Mouse (Mus musculus) forebrain, embryonic 16.5 days (tissue): Measurements from ENCODE around the gene Crocc. TPM values are rescaled to one million over a fixed set of nuclear protein-coding genes. Genes with fewer than 3 reads are reported as not detected.
A peak's percentile ranks its signal among the peaks of the same experiment; 100 is the strongest.

Source experiments
- ATAC-seq: fragments of 200-750 bp; cut with Nextera tagmentation; 2 replicates; pipeline ENCODE4 v1.8.0; 2017; ENCODE audit warnings: mild to moderate bottlenecking, moderate library complexity
- H3K27ac ChIP-seq: fragments of 300-500 bp; sonication (generic); 2 replicates; pipeline ENCODE4 v1.5.1; 2014; ENCODE audit warnings: low read length, control low read depth
- H3K27me3 ChIP-seq: fragments of 300-500 bp; sonication (generic); replicated peaks from 2 replicates; pipeline ENCODE4 v1.6.1; 2014; ENCODE audit warnings: low read length; ENCODE audit not compliant: control insufficient read depth, insufficient read depth
- H3K36me3 ChIP-seq: fragments of 300-500 bp; sonication (generic); 2 replicates; pipeline ENCODE4 v1.6.1; 2014; ENCODE audit not compliant: control insufficient read depth, insufficient read depth
- H3K4me1 ChIP-seq: fragments of 300-500 bp; sonication (generic); replicated peaks from 2 replicates; pipeline ENCODE4 v1.6.1; 2014; ENCODE audit warnings: low read length; ENCODE audit not compliant: control insufficient read depth, insufficient read depth
- H3K4me2 ChIP-seq: fragments of 300-500 bp; sonication (generic); 2 replicates; pipeline ENCODE4 v1.6.1; 2014; ENCODE audit warnings: mild to moderate bottlenecking, low read length, control low read depth
- H3K4me3 ChIP-seq: fragments of 300-500 bp; sonication (generic); replicated peaks from 2 replicates; pipeline ENCODE4 v1.5.1; 2014; ENCODE audit warnings: mild to moderate bottlenecking, low read length, control low read depth
- H3K9ac ChIP-seq: fragments of 300-500 bp; sonication (generic); replicated peaks from 2 replicates; pipeline ENCODE4 v1.6.1; 2014; ENCODE audit warnings: low read depth, low read length, control low read depth
- H3K9me3 ChIP-seq: fragments of 300-500 bp; sonication (generic); 2 replicates; pipeline ENCODE4 v1.6.1; 2016; ENCODE audit warnings: low read length; ENCODE audit not compliant: control insufficient read depth
- WGBS: fragments of 180-500 bp; shearing (Covaris S2); extraction: QIAGEN DNeasy Blood & Tissue Kit; methylation state at CpG from one replicate; pipeline ENCODE4 v1.1.7; 2014; 5-methylcytosine and 5-hydroxymethylcytosine counted together
- polyA plus RNA-seq: library from polyadenylated mRNA; unstranded; fragments of >200 nt; fragmentation: Nextera tagmentation; extraction: Ambion mirVana; gene quantifications from 2 replicates; pipeline ENCODE4 v1.2.1, GENCODE M21; 2015

Crocc gene
- polyA plus RNA-seq, 1 experiment from 2014 or later = 6.7 TPM

DNA sequence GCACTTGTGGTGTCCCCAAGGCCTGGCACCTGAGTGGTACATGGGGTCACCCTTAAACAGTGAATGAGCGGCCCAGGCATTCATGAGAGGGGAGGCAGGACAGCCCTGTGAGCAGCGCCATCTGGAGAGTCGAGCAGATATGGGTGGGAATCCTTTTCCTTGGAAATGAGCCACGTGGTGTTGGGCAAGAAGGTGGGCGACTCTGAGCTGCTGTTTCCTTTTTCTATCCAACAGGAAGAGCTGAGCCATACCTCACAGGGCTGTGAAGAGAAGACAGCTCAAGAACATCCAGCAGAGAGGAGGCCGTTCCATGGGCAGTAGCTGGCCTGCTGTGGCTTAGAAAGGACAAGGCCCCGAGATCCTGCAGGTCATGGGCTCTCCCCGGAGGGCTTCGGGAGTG, 28.4 kb upstream of the Crocc start:
- ATAC-seq = no peak
- Histone ChIP-seq H3K9ac (no peak overlapping the region), H3K4me3 (no peak overlapping the region), H3K4me2 (no peak overlapping the region), H3K27me3 (no peaks in the 10 kb centered on the region), H3K27ac (no peak overlapping the region), H3K36me3 (no peaks in the 10 kb centered on the region), H3K9me3 (no peaks in the 10 kb centered on the region), H3K4me1 (no peaks in the 10 kb centered on the region)
- WGBS = 74% methylated on average over 9 of the region's 9 CpGs

DNA sequence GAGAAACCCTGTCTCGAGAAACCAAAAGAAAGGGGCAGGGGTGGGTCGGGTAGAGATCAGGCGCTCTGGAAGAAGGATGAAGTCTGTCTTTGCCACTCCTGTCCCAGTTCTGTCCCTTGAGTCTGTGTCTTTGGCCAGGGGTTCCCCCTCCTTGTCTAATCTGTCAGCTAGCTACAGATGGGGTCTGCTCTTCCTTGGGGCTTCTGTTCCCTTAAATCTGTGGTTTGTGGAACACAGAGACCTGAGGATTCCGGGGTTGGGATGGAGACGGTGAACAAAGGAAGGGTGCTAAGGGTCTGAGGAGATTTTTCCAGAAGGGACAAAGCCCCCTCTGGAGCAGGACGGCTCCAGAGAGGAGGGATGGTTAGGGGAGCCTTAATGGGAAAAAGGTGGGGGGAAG, 27.7 kb upstream of the Crocc start, which contains the start of gene Spata21:
TSS of gene Spata21 (plus strand) at position 301 of the 400 bp plus-strand sequence.
- Histone ChIP-seq H3K9ac (no peak within 1 kb of the TSS), H3K27me3 (no peaks in the 10 kb centered on the region), H3K27ac (no peak within 1 kb of the TSS), H3K4me3 (no peak within 1 kb of the TSS), H3K36me3 (no peaks in the 10 kb centered on the region), H3K4me1 (no peaks in the 10 kb centered on the region), H3K4me2 (no peak within 1 kb of the TSS), H3K9me3 (no peaks in the 10 kb centered on the region)
- ATAC-seq = no peak
- 76% methylated on average over 6 of the region's 6 CpGs for WGBS

DNA sequence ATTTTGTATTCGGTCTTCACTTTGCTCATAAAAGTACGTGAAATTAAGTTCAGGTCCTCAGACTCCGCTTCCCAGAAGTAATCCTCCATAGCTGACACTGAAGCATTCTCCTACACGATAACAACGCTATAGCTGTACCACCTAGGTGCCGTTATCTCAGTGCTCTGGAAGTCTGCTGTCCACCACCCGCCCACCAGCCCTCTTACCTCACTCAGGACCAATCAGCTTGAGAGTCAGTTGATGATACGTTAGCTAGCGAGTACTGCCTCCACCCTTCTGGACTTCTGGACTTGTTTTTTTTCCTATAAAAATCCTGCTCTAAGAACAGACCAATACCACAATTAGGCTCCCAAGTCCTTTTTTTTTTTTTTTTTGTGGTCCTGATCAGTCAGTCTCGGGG, 26.5 kb upstream of the Crocc start:
- H3K27me3 ChIP-seq = no peaks in the 10 kb centered on the region
- WGBS = 77% methylated on average over 10 of the region's 10 CpGs
- no peak overlapping the region for H3K4me2 ChIP-seq
- H3K4me1 ChIP-seq = no peaks in the 10 kb centered on the region
- ATAC-seq = no peak
- H3K36me3 ChIP-seq = no peaks in the 10 kb centered on the region
- no peak overlapping the region for H3K9ac ChIP-seq
- no peaks in the 10 kb centered on the region for H3K9me3 ChIP-seq
- no peak overlapping the region for H3K27ac ChIP-seq
- H3K4me3 ChIP-seq = no peak overlapping the region

DNA sequence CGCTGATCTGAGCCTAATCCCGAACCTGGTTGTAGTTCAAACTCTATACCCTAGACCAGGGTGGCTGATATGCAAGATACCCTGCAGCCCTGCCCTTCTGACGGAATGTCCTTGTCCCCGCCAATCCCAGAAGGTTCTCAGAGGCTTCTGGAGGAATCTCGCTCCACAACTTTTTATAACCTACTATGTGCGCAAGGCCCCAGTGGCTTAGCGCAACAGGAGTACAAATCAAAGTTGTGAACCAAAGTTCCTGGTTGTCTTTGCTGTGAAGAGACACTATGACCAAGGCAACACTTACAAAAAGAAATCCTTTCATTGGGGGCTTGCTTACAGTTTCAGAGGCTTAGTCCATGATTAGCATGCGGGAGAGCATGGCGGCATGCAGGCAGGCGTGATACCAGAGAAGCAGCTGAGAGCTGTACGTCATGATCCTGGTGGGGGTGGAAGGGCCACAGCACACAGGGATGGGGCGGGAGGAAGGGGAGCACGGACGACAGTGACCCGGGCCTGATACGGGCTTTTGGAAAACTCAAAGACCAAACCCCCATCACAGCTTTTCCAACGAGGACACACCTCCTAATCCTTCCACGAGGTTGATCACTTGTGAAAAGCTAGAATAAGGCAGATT, 18.3 kb upstream of the Crocc start:
- H3K4me1 ChIP-seq = peaks cover 15% of the 10 kb centered on the region
- H3K27ac ChIP-seq = no peak overlapping the region
- H3K36me3 ChIP-seq = no peaks in the 10 kb centered on the region; the same call in 1 of the 2 replicates
- H3K4me3 ChIP-seq = no peak overlapping the region
- no peak; the same call in 1 of the 2 replicates for ATAC-seq
- H3K27me3 ChIP-seq = no peaks in the 10 kb centered on the region
- no peak overlapping the region for H3K9ac ChIP-seq
- no peaks in the 10 kb centered on the region for H3K9me3 ChIP-seq
- H3K4me2 ChIP-seq = no peak overlapping the region
- WGBS = 72% methylated on average over 18 of the region's 18 CpGs

DNA sequence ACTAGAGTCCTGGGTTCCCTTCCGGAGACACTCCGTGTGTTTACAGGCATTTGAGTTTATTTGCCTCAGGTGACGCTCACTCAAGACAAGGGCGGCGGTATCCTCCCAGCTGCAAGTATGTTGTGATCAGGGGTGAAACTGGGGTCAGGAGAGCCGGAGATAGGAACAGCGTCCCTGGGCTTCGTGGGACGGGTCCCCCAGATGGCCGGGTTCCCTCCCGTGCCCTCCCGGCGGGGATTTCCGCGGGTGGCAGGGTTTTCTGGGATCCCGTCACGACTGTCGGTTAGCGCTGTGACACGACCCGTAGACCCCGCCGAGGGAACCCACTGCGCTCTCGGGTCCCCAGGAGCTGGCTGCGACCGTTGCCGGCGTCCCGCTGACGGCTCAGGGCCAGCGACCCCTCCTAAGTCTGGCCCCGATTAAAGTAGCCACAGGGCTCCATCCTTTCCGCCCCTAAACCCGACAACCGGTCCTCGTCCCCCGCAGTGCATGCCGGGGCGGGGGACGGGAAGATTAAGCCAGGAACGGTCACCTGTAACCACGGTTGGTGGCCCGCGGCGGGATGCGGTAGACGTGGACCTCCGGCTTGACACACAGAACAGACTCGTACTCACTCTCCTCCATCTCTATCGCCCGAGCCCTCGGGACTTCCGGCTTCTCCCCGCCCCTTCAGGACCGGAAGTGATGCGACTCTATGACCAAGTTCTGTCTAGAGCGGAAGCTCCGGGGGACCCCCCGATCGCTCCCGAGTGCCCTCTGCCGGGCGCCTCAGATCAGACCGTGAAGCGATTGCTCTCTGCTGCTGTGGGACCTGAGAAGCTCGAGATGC, 17.5 kb upstream of the Crocc start, which contains the start of gene Necap2:
TSS of gene Necap2 (minus strand) at position 677 of the 829 bp plus-strand sequence.
- Histone ChIP-seq H3K27ac (no peak within 1 kb of the TSS), H3K27me3 (no peaks in the 10 kb centered on the region), H3K4me3 (peak within 1 kb of the TSS; percentile 92), H3K4me2 (peak within 1 kb of the TSS; percentile 91), H3K9me3 (no peaks in the 10 kb centered on the region), H3K36me3 (peaks cover 3% of the 10 kb centered on the region; the same call in 1 of the 2 replicates), H3K9ac (peak within 1 kb of the TSS; percentile 91), H3K4me1 (peaks cover 15% of the 10 kb centered on the region)
- WGBS = under 1% methylated on average over 67 of the region's 67 CpGs
- ATAC-seq = peak; percentile 96

DNA sequence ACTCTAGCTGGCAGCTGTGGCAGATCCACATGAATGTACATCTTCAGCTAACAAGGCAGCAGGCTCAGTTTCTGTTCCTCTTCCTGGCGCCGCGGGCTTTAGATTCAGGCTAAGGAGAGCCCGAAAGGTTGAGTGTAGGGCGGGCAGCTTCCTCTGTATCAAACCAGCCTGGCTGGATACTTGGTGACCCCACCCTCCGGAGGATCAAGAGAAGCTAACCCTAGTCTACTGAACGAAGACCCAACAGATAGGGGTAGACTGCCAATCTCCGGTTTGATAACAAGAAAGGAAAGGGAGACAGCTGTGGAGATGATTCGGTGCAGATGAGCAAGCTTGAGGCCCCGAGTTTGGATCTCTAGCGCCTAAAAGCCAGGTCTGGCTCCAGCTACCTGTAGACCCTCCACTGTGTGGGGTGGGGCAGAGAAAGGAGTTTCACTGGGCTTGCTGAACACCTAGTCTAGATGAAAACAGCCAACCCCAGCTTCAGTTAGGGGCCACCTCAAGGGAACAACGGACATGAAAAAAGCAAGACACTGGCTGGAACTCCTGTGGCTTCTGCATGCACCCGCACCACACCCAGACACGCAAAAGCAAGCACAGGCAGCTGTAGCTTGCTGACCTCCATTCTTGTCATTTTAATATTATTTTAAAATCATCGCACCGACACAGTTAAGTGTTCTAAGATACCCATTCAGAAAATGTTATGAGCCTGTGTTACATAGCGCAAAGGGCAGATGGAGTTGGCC, 16.6 kb upstream of the Crocc start:
- H3K27me3 ChIP-seq = no peaks in the 10 kb centered on the region
- ATAC-seq = no peak
- H3K4me1 ChIP-seq = peaks cover 15% of the 10 kb centered on the region
- no peak overlapping the region for H3K27ac ChIP-seq
- no peak overlapping the region for H3K9ac ChIP-seq
- peak overlapping the region; percentile 91 for H3K4me2 ChIP-seq
- H3K4me3 ChIP-seq = peak overlapping the region; percentile 92
- WGBS = 82% methylated on average over 17 of the region's 17 CpGs
- H3K9me3 ChIP-seq = no peaks in the 10 kb centered on the region
- peaks cover 7% of the 10 kb centered on the region; the same call in 1 of the 2 replicates for H3K36me3 ChIP-seq

DNA sequence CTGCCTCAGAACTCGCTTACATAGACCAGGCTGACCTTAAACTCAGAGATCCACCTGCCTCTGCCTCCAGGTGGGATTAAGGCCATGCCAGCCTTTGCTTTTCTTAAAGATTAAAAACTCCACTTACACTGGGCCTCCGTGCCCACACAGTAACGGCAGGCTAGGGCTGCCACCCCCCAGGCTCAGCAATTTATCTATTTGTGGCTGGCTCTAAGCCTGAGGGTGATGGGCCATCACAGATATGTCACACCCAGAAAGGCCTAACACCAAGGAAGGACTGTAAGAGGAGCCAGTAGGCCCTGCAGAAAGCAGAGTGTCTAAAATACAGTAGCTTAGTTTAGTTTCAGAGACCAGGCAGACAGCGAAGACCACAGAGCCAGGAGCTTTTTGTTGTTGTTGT, 13.8 kb upstream of the Crocc start:
- Histone ChIP-seq H3K4me3 (no peak overlapping the region), H3K4me2 (no peak overlapping the region), H3K9me3 (no peaks in the 10 kb centered on the region), H3K4me1 (peaks cover 15% of the 10 kb centered on the region), H3K9ac (no peak overlapping the region), H3K27ac (no peak overlapping the region), H3K36me3 (peaks cover 17% of the 10 kb centered on the region), H3K27me3 (no peaks in the 10 kb centered on the region)
- ATAC-seq = no peak
- 88% methylated on average over 4 of the region's 4 CpGs for WGBS

DNA sequence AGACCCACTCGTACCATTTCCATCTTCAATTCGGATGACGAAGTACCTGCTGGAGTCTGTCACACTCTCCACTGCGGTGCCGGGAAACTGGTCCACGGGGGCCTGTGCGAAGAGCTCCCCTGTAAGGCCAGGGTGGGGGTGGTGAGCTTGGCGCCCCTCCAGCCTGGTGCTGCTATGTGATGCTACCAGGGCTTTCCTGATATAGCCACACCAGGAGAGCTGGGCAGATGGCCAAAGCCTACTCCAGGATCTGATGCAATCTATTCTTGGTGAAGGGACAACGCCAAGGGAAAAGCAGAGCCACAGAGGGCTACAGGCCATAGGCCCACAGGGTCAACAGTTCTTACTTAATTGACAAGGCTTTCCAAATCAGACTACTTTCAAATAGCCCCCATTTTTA, 13.3 kb upstream of the Crocc start:
- H3K4me1 ChIP-seq = peaks cover 15% of the 10 kb centered on the region
- 81% methylated on average over 9 of the region's 9 CpGs for WGBS
- peaks cover 17% of the 10 kb centered on the region for H3K36me3 ChIP-seq
- H3K27ac ChIP-seq = no peak overlapping the region
- ATAC-seq = no peak
- H3K4me3 ChIP-seq = no peak overlapping the region
- H3K4me2 ChIP-seq = no peak overlapping the region
- no peaks in the 10 kb centered on the region for H3K27me3 ChIP-seq
- no peaks in the 10 kb centered on the region for H3K9me3 ChIP-seq
- no peak overlapping the region for H3K9ac ChIP-seq

DNA sequence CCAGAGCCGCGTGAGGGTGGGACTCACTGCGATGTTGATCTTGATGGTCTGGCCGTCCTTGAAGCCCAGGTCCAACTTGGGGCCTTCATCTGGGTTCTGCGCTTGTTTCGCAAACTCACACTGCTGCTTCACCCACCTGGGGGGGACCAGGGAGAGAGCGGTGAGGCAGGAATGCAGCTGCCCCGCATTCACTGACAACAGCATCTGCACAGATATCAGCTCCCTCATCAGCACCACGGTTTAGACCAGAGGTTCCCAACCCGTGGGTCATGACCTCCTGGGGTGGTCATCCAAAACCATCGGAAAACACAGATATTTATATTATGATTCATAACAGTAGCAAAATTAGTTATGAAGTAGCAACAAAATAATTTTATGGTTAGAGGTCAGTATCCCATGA, 12.2 kb upstream of the Crocc start:
- WGBS = 93% methylated on average over 11 of the region's 11 CpGs
- H3K4me2 ChIP-seq = no peak overlapping the region
- H3K27ac ChIP-seq = no peak overlapping the region
- H3K36me3 ChIP-seq = peaks cover 27% of the 10 kb centered on the region
- H3K9ac ChIP-seq = no peak overlapping the region
- H3K9me3 ChIP-seq = no peaks in the 10 kb centered on the region
- no peak for ATAC-seq
- H3K4me1 ChIP-seq = peaks cover 14% of the 10 kb centered on the region
- H3K4me3 ChIP-seq = no peak overlapping the region
- no peaks in the 10 kb centered on the region for H3K27me3 ChIP-seq
